In genomic region chr1:158554020-158554505, GRCm38 (mm10) we compare ENCODE assay signal across 9 mouse cellular contexts.
DNase-seq lines count a peak whose midpoint lies in the region; ATAC-seq and TF ChIP-seq lines count a peak whose summit lies in the region.
"Had no signal": no experiment of that assay in that cellular context is flagged by ENCODE, and none has a peak within 500 bp of the region (broad histone marks: within the 10 kb centered on the region; RNA-seq: fewer than 3 reads in every experiment).

No protein-coding gene starts in this region.

- H3K4me2 ChIP-seq in forebrain, embryonic 11.5 days (ENCODE audit: low read depth, low read length, severe bottlenecking) = peak overlapping the region; percentile 15; the same call in 1 of the 2 replicates
- H3K4me2 ChIP-seq in neural tube, embryonic 15.5 days = no peak overlapping the region
- H3K4me2 ChIP-seq: embryonic facial prominence, embryonic 15.5 days had no signal

- H3K4me3 ChIP-seq in forebrain, embryonic 11.5 days (ENCODE audit: low read depth, low read length) = no peak overlapping the region
- H3K4me3 ChIP-seq in layer of hippocampus, adult 2 months = peak overlapping the region; percentile 26
- no peak overlapping the region for H3K4me3 ChIP-seq in neural tube, embryonic 15.5 days (replicated peaks)
- H3K4me3 ChIP-seq: embryonic facial prominence, embryonic 15.5 days had no signal

- no peaks in the 10 kb centered on the region for H3K36me3 ChIP-seq in forebrain, embryonic 11.5 days (ENCODE audit: control insufficient read depth, insufficient read depth, low read length)
- no peaks in the 10 kb centered on the region; the same call in 1 of the 2 replicates for H3K36me3 ChIP-seq in neural tube, embryonic 15.5 days
- H3K36me3 ChIP-seq: embryonic facial prominence, embryonic 15.5 days had no signal

- DNase-seq in kidney, postnatal 4 days = peak; percentile 2 to 7
- no peak for DNase-seq in kidney, adult 9 months
- DNase-seq in forebrain, embryonic 11.5 days (ENCODE audit: low spot score) = peak; percentile 57
- peak in 1 of 2 experiments; percentile 21 for DNase-seq in layer of hippocampus, adult 2 months (ENCODE audit: low spot score in 2 of 2)
- no peak for DNase-seq in frontal cortex, postnatal 25 days (ENCODE audit: low spot score in 2 of 2)
- DNase-seq in urinary bladder, postnatal 10 days (ENCODE audit: low spot score) = no peak
- no peak for DNase-seq in kidney, postnatal 36 days

- H3K4me1 ChIP-seq in forebrain, embryonic 11.5 days (replicated peaks; ENCODE audit: control insufficient read depth, insufficient read depth, low read length) = peaks cover 19% of the 10 kb centered on the region
- H3K4me1 ChIP-seq in neural tube, embryonic 15.5 days = no peaks in the 10 kb centered on the region

- no peaks in the 10 kb centered on the region for H3K27me3 ChIP-seq in forebrain, embryonic 11.5 days (ENCODE audit: control insufficient read depth, insufficient read depth, low read length)
- H3K27me3 ChIP-seq in neural tube, embryonic 15.5 days (replicated peaks) = no peaks in the 10 kb centered on the region
- H3K27me3 ChIP-seq: embryonic facial prominence, embryonic 15.5 days had no signal

- peak overlapping the region; percentile 62 for H3K27ac ChIP-seq in forebrain, embryonic 11.5 days (ENCODE audit: low read depth, low read length)
- H3K27ac ChIP-seq in layer of hippocampus, adult 2 months = peak overlapping the region; percentile 79
- peak overlapping the region; percentile 45 for H3K27ac ChIP-seq in neural tube, embryonic 15.5 days (replicated peaks)
- H3K27ac ChIP-seq: embryonic facial prominence, embryonic 15.5 days had no signal

- ATAC-seq in forebrain, embryonic 11.5 days (replicated peaks; ENCODE audit: low FRiP score) = peak; percentile 87
- ATAC-seq in neural tube, embryonic 15.5 days (ENCODE audit: low FRiP score) = no peak

- WGBS in forebrain, embryonic 11.5 days = 3% methylated on average over 6 of the region's 6 CpGs
- 11% methylated on average over 6 of the region's 6 CpGs for WGBS in neural tube, embryonic 15.5 days

- H3K9me3 ChIP-seq in forebrain, embryonic 11.5 days (ENCODE audit: control insufficient read depth, low read length) = no peaks in the 10 kb centered on the region
- no peaks in the 10 kb centered on the region for H3K9me3 ChIP-seq in neural tube, embryonic 15.5 days (replicated peaks)
- H3K9me3 ChIP-seq: embryonic facial prominence, embryonic 15.5 days had no signal

- no peak for TF ChIP-seq CTCF in layer of hippocampus, adult 2 months (conservative IDR thresholded peaks at IDR 0.05)

- H3K9ac ChIP-seq in forebrain, embryonic 11.5 days (ENCODE audit: low read length) = peak overlapping the region; percentile 21; the same call in 1 of the 2 replicates
- no peak overlapping the region for H3K9ac ChIP-seq in neural tube, embryonic 15.5 days (replicated peaks)
- H3K9ac ChIP-seq: embryonic facial prominence, embryonic 15.5 days had no signal

Comparison
In these comparisons a context has a peak if more than half of its experiments do, and no peak if none do; other contexts are left out.
1. DNase-seq: peak in kidney, postnatal 4 days (2 of 2) and forebrain, embryonic 11.5 days (single experiment); none in kidney, adult 9 months (single experiment), frontal cortex, postnatal 25 days (0 of 2), urinary bladder, postnatal 10 days (single experiment) and kidney, postnatal 36 days (0 of 2).
2. Peak in every context shown above with its lines, with median percentiles within 50 percentile points of each other: H3K27ac ChIP-seq.